Mouse (Mus musculus): ENCODE results near the gene Tmem28. TPM values are rescaled to one million over a fixed set of nuclear protein-coding genes. Genes with fewer than 3 reads are reported as not detected.

Gene Tmem28
- polyA plus RNA-seq, 1 experiment from 2014 or later: 0.90 TPM

GRCm38 (mm10) chrX:99872228-99872627, 51.4 kb downstream of the Tmem28 start:
- H3K36me3 ChIP-seq (ENCODE audit: control insufficient read depth, insufficient read depth, low read length): no peaks in the 10 kb centered on the region
- WGBS: 73% methylated on average over 4 of the region's 4 CpGs
- ATAC-seq (ENCODE audit: low FRiP score): no peak

GRCm38 (mm10) chrX:99872632-99873201, 51.9 kb downstream of the Tmem28 start:
- Histone ChIP-seq H3K4me3 (ENCODE audit: low read depth, low read length) (no peak overlapping the region), H3K4me2 (no peak overlapping the region), H3K9me3 (ENCODE audit: control insufficient read depth, low read length) (no peaks in the 10 kb centered on the region), H3K36me3 (ENCODE audit: control insufficient read depth, insufficient read depth, low read length) (no peaks in the 10 kb centered on the region), H3K4me1 (ENCODE audit: control insufficient read depth, insufficient read depth, low read length) (no peaks in the 10 kb centered on the region), H3K27ac (ENCODE audit: low read depth, low read length) (no peak overlapping the region), H3K9ac (ENCODE audit: low read length) (no peak overlapping the region), H3K27me3 (ENCODE audit: control insufficient read depth, insufficient read depth, low read length) (no peaks in the 10 kb centered on the region; the same call in 1 of the 2 replicates)
- DNase-seq (ENCODE audit: low spot score, missing footprints) (no peak), ATAC-seq (ENCODE audit: low FRiP score) (no peak)
- 77% methylated on average over 3 of the region's 3 CpGs for WGBS

More at GRCm38 (mm10) chrX:99872228-99872627, 51.4 kb downstream of the Tmem28 start:
- H3K9me3 ChIP-seq (ENCODE audit: control insufficient read depth, low read length): no peaks in the 10 kb centered on the region
- no peaks in the 10 kb centered on the region; the same call in 1 of the 2 replicates for H3K27me3 ChIP-seq (ENCODE audit: control insufficient read depth, insufficient read depth, low read length)
- H3K9ac ChIP-seq (ENCODE audit: low read length): no peak overlapping the region
- no peak overlapping the region for H3K4me2 ChIP-seq
- H3K4me3 ChIP-seq (ENCODE audit: low read depth, low read length): no peak overlapping the region
- no peak overlapping the region for H3K27ac ChIP-seq (ENCODE audit: low read depth, low read length)
- DNase-seq (ENCODE audit: low spot score, missing footprints): no peak
- H3K4me1 ChIP-seq (ENCODE audit: control insufficient read depth, insufficient read depth, low read length): no peaks in the 10 kb centered on the region

GRCm38 (mm10) chrX:99873259-99873919, 52.6 kb downstream of the Tmem28 start:
- no peaks in the 10 kb centered on the region for H3K36me3 ChIP-seq (ENCODE audit: control insufficient read depth, insufficient read depth, low read length)
- DNase-seq (ENCODE audit: low spot score, missing footprints): no peak
- no peak overlapping the region for H3K4me3 ChIP-seq (ENCODE audit: low read depth, low read length)
- ATAC-seq (ENCODE audit: low FRiP score): no peak
- H3K9me3 ChIP-seq (ENCODE audit: control insufficient read depth, low read length): no peaks in the 10 kb centered on the region
- H3K27me3 ChIP-seq (ENCODE audit: control insufficient read depth, insufficient read depth, low read length): no peaks in the 10 kb centered on the region; the same call in 1 of the 2 replicates
- no peak overlapping the region for H3K27ac ChIP-seq (ENCODE audit: low read depth, low read length)
- no peaks in the 10 kb centered on the region for H3K4me1 ChIP-seq (ENCODE audit: control insufficient read depth, insufficient read depth, low read length)
- 71% methylated on average over 2 of the region's 2 CpGs for WGBS
- H3K9ac ChIP-seq (ENCODE audit: low read length): no peak overlapping the region
- no peak overlapping the region for H3K4me2 ChIP-seq

- ATAC-seq (ENCODE audit: low FRiP score) (no peak), DNase-seq (ENCODE audit: low spot score, missing footprints) (no peak)
- Histone ChIP-seq H3K36me3 (ENCODE audit: control insufficient read depth, insufficient read depth, low read length) (no peaks in the 10 kb centered on the region), H3K27me3 (ENCODE audit: control insufficient read depth, insufficient read depth, low read length) (no peaks in the 10 kb centered on the region; the same call in 1 of the 2 replicates), H3K4me3 (ENCODE audit: low read depth, low read length) (no peak overlapping the region), H3K9ac (ENCODE audit: low read length) (no peak overlapping the region), H3K9me3 (ENCODE audit: control insufficient read depth, low read length) (no peaks in the 10 kb centered on the region), H3K27ac (ENCODE audit: low read depth, low read length) (no peak overlapping the region), H3K4me1 (ENCODE audit: control insufficient read depth, insufficient read depth, low read length) (no peaks in the 10 kb centered on the region), H3K4me2 (no peak overlapping the region)
- WGBS: 54% methylated on average over 4 of the region's 4 CpGs
Measured at GRCm38 (mm10) chrX:99873920-99874296, 53.1 kb downstream of the Tmem28 start.

- ATAC-seq (ENCODE audit: low FRiP score) (no peak), DNase-seq (ENCODE audit: low spot score, missing footprints) (no peak)
- Histone ChIP-seq H3K36me3 (ENCODE audit: control insufficient read depth, insufficient read depth, low read length) (no peaks in the 10 kb centered on the region), H3K4me2 (no peak overlapping the region), H3K4me1 (ENCODE audit: control insufficient read depth, insufficient read depth, low read length) (no peaks in the 10 kb centered on the region), H3K9me3 (ENCODE audit: control insufficient read depth, low read length) (no peaks in the 10 kb centered on the region), H3K27me3 (ENCODE audit: control insufficient read depth, insufficient read depth, low read length) (no peaks in the 10 kb centered on the region; the same call in 1 of the 2 replicates), H3K4me3 (ENCODE audit: low read depth, low read length) (no peak overlapping the region), H3K27ac (ENCODE audit: low read depth, low read length) (no peak overlapping the region), H3K9ac (ENCODE audit: low read length) (no peak overlapping the region)
- 90% methylated on average over 4 of the region's 4 CpGs for WGBS
Measured at GRCm38 (mm10) chrX:99876781-99877180, 56.0 kb downstream of the Tmem28 start.

GRCm38 (mm10) chrX:99883396-99883795, 62.6 kb downstream of the Tmem28 start:
- no peak overlapping the region for H3K27ac ChIP-seq (ENCODE audit: low read depth, low read length)
- no peaks in the 10 kb centered on the region for H3K27me3 ChIP-seq (ENCODE audit: control insufficient read depth, insufficient read depth, low read length)
- DNase-seq (ENCODE audit: low spot score, missing footprints): no peak
- H3K4me1 ChIP-seq (ENCODE audit: control insufficient read depth, insufficient read depth, low read length): no peaks in the 10 kb centered on the region
- no peak overlapping the region for H3K4me2 ChIP-seq
- no peak overlapping the region for H3K4me3 ChIP-seq (ENCODE audit: low read depth, low read length)
- WGBS: 38% methylated on average over 2 of the region's 2 CpGs
- ATAC-seq (ENCODE audit: low FRiP score): no peak
- H3K36me3 ChIP-seq (ENCODE audit: control insufficient read depth, insufficient read depth, low read length): no peaks in the 10 kb centered on the region
- no peaks in the 10 kb centered on the region for H3K9me3 ChIP-seq (ENCODE audit: control insufficient read depth, low read length)
- no peak overlapping the region for H3K9ac ChIP-seq (ENCODE audit: low read length)

Other genes starting within 250 kb of the Tmem28 start
- 2.0 and 2.1 TPM in 2 replicates for gene Eda, start 154.6 kb downstream of the Tmem28 start, polyA plus RNA-seq (2014; fragmentation: Nextera tagmentation; extraction: Ambion mirVana)

Data from midbrain, embryonic 11.5 days (tissue).